Mouse (Mus musculus) activated CD4-positive, CD25-positive, alpha-beta regulatory T cell (primary cell): ENCODE results near the gene Parp3. TPM values are rescaled to one million over a fixed set of nuclear protein-coding genes. Genes with fewer than 3 reads are reported as not detected.

ENCODE experiments used
- polyA plus RNA-seq, 2 experiments: library from polyadenylated mRNA; unstranded; fragments of 100-300 nt; shearing (Covaris generic); gene quantifications; one replicate each; pipeline ENCODE4 v1.2.1; 2017

Gene Parp3
- 10 to 100 TPM; 51.2 to 60.8 TPM for polyA plus RNA-seq

GRCm38 (mm10) chr9:106476924-106477484, at the start of gene Parp3:
Gene Parp3, minus strand, starts transcription at chr9:106476949.

GRCm38 (mm10) chr9:106514273-106514672, 37.5 kb upstream of the Parp3 start, which contains the start of gene Iqcf5:
Gene Iqcf5, plus strand, starts transcription at chr9:106514573.

GRCm38 (mm10) chr9:106499667-106500066, 22.9 kb upstream of the Parp3 start, which contains the start of gene Iqcf1:
Gene Iqcf1, plus strand, starts transcription at chr9:106499967.

GRCm38 (mm10) chr9:106475663-106476001, 1.1 kb downstream of the Parp3 start, which contains the start of gene Rrp9:
Gene Rrp9, plus strand, starts transcription at chr9:106475963.

GRCm38 (mm10) chr9:106465571-106466200, 11.1 kb downstream of the Parp3 start, which contains the start of gene Gpr62:
Gene Gpr62, minus strand, starts transcription at chr9:106465938.

GRCm38 (mm10) chr9:106453271-106454070, 23.3 kb downstream of the Parp3 start, which contains the start of gene Pcbp4:
Gene Pcbp4, plus strand, starts transcription at chr9:106453291.

GRCm38 (mm10) chr9:106447348-106447747, 29.4 kb downstream of the Parp3 start, which contains the start of the genes Abhd14b and Abhd14a:
Gene Abhd14b, plus strand, starts transcription at chr9:106447459.
Gene Abhd14a, minus strand, starts transcription at chr9:106447678.

GRCm38 (mm10) chr9:106429221-106430014, 47.3 kb downstream of the Parp3 start, which contains the start of gene Rpl29:
Gene Rpl29, plus strand, starts transcription at chr9:106429454.

Other genes starting within 250 kb of the Parp3 start
- gene Alas1, start 228.3 kb downstream of the Parp3 start, polyA plus RNA-seq = 10 to 100 TPM; 31.6 to 40.0 TPM
- 1 to 10 TPM; 7.3 to 9.9 TPM for gene Poc1a, start 195.9 kb downstream of the Parp3 start, polyA plus RNA-seq
- gene Dusp7, start 108.3 kb downstream of the Parp3 start, polyA plus RNA-seq = 10 to 100 TPM; 48.0 to 62.3 TPM
- 100 to 1,000 TPM; 570 to 948 TPM for gene Rpl29, start 47.5 kb downstream of the Parp3 start, polyA plus RNA-seq
- 10 to 100 TPM; 10.1 to 16.3 TPM for gene Acy1, start 38.6 kb downstream of the Parp3 start, polyA plus RNA-seq
- gene Abhd14b, start 29.5 kb downstream of the Parp3 start, polyA plus RNA-seq = 1 to 10 TPM; 4.6 to 5.4 TPM
- gene Abhd14a, start 29.3 kb downstream of the Parp3 start, polyA plus RNA-seq = 10 to 100 TPM in 1 of 2 experiments, 1 to 10 TPM in 1; 7.4 to 14.2 TPM
- gene Pcbp4, start 23.7 kb downstream of the Parp3 start, polyA plus RNA-seq = 10 to 100 TPM; 13.7 to 15.9 TPM
- gene Gpr62, start 11.0 kb downstream of the Parp3 start, polyA plus RNA-seq = under 1 TPM; 0.11 to 0.39 TPM
- 10 to 100 TPM; 46.5 to 70.2 TPM for gene Rrp9, start 986 bp downstream of the Parp3 start, polyA plus RNA-seq
- under 1 TPM in 1 of 2 experiments, not detected in 1; 0.34 TPM for gene Iqcf1, start 23.0 kb upstream of the Parp3 start, polyA plus RNA-seq
- not detected for gene Iqcf5, start 37.6 kb upstream of the Parp3 start, polyA plus RNA-seq
- under 1 TPM in 1 of 2 experiments, not detected in 1; 0.82 TPM for gene Iqcf3, start 84.7 kb upstream of the Parp3 start, polyA plus RNA-seq
- not detected for gene Iqcf4, start 94.0 kb upstream of the Parp3 start, polyA plus RNA-seq
- gene Iqcf6, start 149.6 kb upstream of the Parp3 start, polyA plus RNA-seq = not detected
- under 1 TPM in 1 of 2 experiments, not detected in 1; 0.09 TPM for gene Grm2, start 179.1 kb upstream of the Parp3 start, polyA plus RNA-seq
- 10 to 100 TPM; 61.0 to 64.1 TPM for gene Tex264, start 209.0 kb upstream of the Parp3 start, polyA plus RNA-seq